Mouse (Mus musculus): ENCODE measurements at regions not wholly inside any gene's neighbourhood (a gene's known extent, or its start where the extent isn't known, plus 50 kb on each side); places are given as distances from the start of the nearest gene placed in this dataset.

- TF ChIP-seq CTCF (conservative IDR thresholded peaks at IDR 0.05; ENCODE audit: low read length), result no peak
- TF ChIP-seq NANOG (IDR thresholded peaks at IDR 0.05; ENCODE audit: borderline replicate concordance, low read length), result no peak
Observed at GRCm38 (mm10) chr13:52003946-52004539, 157.6 kb downstream of the Gadd45g start.

All from E14TG2a.4 (cell line).